ENCODE assay signal across 21 mouse cellular contexts in the genomic region with DNA sequence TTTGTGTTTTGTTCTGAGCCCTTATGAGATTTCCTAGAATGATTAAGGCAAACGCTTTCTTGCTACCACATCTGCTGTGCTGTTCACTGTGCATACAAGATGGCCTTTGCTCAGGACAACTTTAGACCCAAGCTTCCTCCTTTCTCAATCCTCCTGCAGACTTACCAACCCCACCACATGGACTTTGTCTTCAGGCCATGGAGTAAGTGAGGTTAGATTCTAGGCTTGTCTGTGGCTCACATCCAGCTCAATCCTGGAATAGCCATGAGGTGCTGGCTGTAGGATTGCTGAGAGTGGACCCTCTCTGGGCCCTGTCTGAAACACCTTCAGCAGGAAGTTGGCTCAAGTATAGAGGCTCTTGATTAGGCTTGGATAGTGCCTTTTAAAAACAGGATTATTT.
DNase-seq lines count a peak whose midpoint lies in the region; ATAC-seq lines count a peak whose summit lies in the region.
"Had no signal": no experiment of that assay in that cellular context is flagged by ENCODE, and none has a peak within 500 bp of the region (broad histone marks: within the 10 kb centered on the region; RNA-seq: fewer than 3 reads in every experiment).

No protein-coding gene starts in this region.

- no peaks in the 10 kb centered on the region for H3K36me3 ChIP-seq in kidney, embryonic 14.5 days (ENCODE audit: control insufficient read depth, insufficient read depth, low read length)
- H3K36me3 ChIP-seq in kidney, embryonic 16.5 days (ENCODE audit: insufficient read depth, low read length) = no peaks in the 10 kb centered on the region
- H3K36me3 ChIP-seq in midbrain, embryonic 11.5 days (ENCODE audit: control insufficient read depth, insufficient read depth, low read length) = no peaks in the 10 kb centered on the region
- no peaks in the 10 kb centered on the region for H3K36me3 ChIP-seq in midbrain, embryonic 13.5 days
- H3K36me3 ChIP-seq: embryonic facial prominence, embryonic 15.5 days; forebrain, embryonic 15.5 days; G1E; heart, embryonic 10.5 days had no signal

- H3K27me3 ChIP-seq in kidney, embryonic 14.5 days (ENCODE audit: control insufficient read depth, insufficient read depth, low read length) = no peaks in the 10 kb centered on the region
- no peaks in the 10 kb centered on the region for H3K27me3 ChIP-seq in kidney, embryonic 16.5 days (ENCODE audit: insufficient read depth, low read length)
- H3K27me3 ChIP-seq in midbrain, embryonic 11.5 days (ENCODE audit: control insufficient read depth, insufficient read depth, low read length) = no peaks in the 10 kb centered on the region
- no peaks in the 10 kb centered on the region for H3K27me3 ChIP-seq in midbrain, embryonic 13.5 days
- H3K27me3 ChIP-seq: embryonic facial prominence, embryonic 15.5 days; forebrain, embryonic 15.5 days had no signal

- H3K4me3 ChIP-seq in kidney, embryonic 14.5 days (ENCODE audit: low read length) = no peak overlapping the region
- H3K4me3 ChIP-seq in kidney, embryonic 16.5 days (ENCODE audit: low read length) = no peak overlapping the region
- H3K4me3 ChIP-seq in midbrain, embryonic 11.5 days (ENCODE audit: low read depth, low read length) = no peak overlapping the region
- no peak overlapping the region for H3K4me3 ChIP-seq in midbrain, embryonic 13.5 days (replicated peaks)
- H3K4me3 ChIP-seq: embryonic facial prominence, embryonic 15.5 days; forebrain, embryonic 15.5 days; heart, embryonic 10.5 days had no signal

- no peak overlapping the region for H3K4me2 ChIP-seq in kidney, embryonic 14.5 days (replicated peaks; ENCODE audit: low read depth, low read length)
- no peak overlapping the region for H3K4me2 ChIP-seq in kidney, embryonic 16.5 days (replicated peaks; ENCODE audit: low read depth, low read length)
- H3K4me2 ChIP-seq in midbrain, embryonic 11.5 days = no peak overlapping the region
- H3K4me2 ChIP-seq in midbrain, embryonic 13.5 days (replicated peaks) = no peak overlapping the region
- H3K4me2 ChIP-seq: embryonic facial prominence, embryonic 15.5 days; forebrain, embryonic 15.5 days had no signal

- H3K27ac ChIP-seq in kidney, embryonic 14.5 days (ENCODE audit: low read depth, low read length) = no peak overlapping the region
- H3K27ac ChIP-seq in kidney, embryonic 16.5 days (ENCODE audit: low read length) = no peak overlapping the region
- H3K27ac ChIP-seq in midbrain, embryonic 11.5 days (ENCODE audit: low read depth, low read length) = no peak overlapping the region
- H3K27ac ChIP-seq in midbrain, embryonic 13.5 days = no peak overlapping the region
- H3K27ac ChIP-seq: embryonic facial prominence, embryonic 15.5 days; forebrain, embryonic 15.5 days; heart, embryonic 10.5 days had no signal

- ATAC-seq in kidney, embryonic 14.5 days (ENCODE audit: low FRiP score, low TSS enrichment) = no peak
- no peak for ATAC-seq in kidney, embryonic 16.5 days (ENCODE audit: low FRiP score, low TSS enrichment)
- ATAC-seq in midbrain, embryonic 11.5 days (ENCODE audit: low FRiP score) = no peak
- no peak for ATAC-seq in midbrain, embryonic 13.5 days
- ATAC-seq: CD4-positive, CD25-positive, alpha-beta regulatory T cell, adult 4 months; forebrain, embryonic 15.5 days had no signal

- DNase-seq in kidney, adult 11 months = peak; percentile 51
- DNase-seq in kidney, postnatal 14 days = peak; percentile 35
- DNase-seq in midbrain, embryonic 11.5 days (ENCODE audit: low spot score, missing footprints) = peak; percentile 77
- DNase-seq in spleen, adult 18-20 months = no peak
- DNase-seq: adrenal gland, adult 8-10 months; adrenal gland, postnatal 36 days; B cell, adult 2 months; cerebellum, adult 2 months; cerebellum, postnatal 14 days; embryo, embryonic 11 days; heart, adult 18-20 months; heart, postnatal 10 days; heart, postnatal 4 days had no signal

- no peak overlapping the region for H3K9ac ChIP-seq in kidney, embryonic 14.5 days (ENCODE audit: low read depth, low read length)
- H3K9ac ChIP-seq in kidney, embryonic 16.5 days (replicated peaks; ENCODE audit: low read length) = no peak overlapping the region
- H3K9ac ChIP-seq in midbrain, embryonic 11.5 days (ENCODE audit: low read length) = no peak overlapping the region
- H3K9ac ChIP-seq in midbrain, embryonic 13.5 days (replicated peaks) = no peak overlapping the region
- H3K9ac ChIP-seq: embryonic facial prominence, embryonic 15.5 days; forebrain, embryonic 15.5 days had no signal

- H3K9me3 ChIP-seq in kidney, embryonic 14.5 days (ENCODE audit: control insufficient read depth, low read length) = no peaks in the 10 kb centered on the region; the same call in 1 of the 2 replicates
- H3K9me3 ChIP-seq in kidney, embryonic 16.5 days (ENCODE audit: low read length) = no peaks in the 10 kb centered on the region; the same call in 1 of the 2 replicates
- H3K9me3 ChIP-seq in midbrain, embryonic 11.5 days (ENCODE audit: control insufficient read depth, low read length) = no peaks in the 10 kb centered on the region; the same call in 1 of the 2 replicates
- no peaks in the 10 kb centered on the region for H3K9me3 ChIP-seq in midbrain, embryonic 13.5 days
- H3K9me3 ChIP-seq: embryonic facial prominence, embryonic 15.5 days; forebrain, embryonic 15.5 days had no signal

- WGBS in kidney, embryonic 14.5 days = 89% methylated on average over 1 of the region's 1 CpGs
- 100% methylated on average over 1 of the region's 1 CpGs for WGBS in kidney, embryonic 16.5 days
- 83% methylated on average over 1 of the region's 1 CpGs for WGBS in midbrain, embryonic 11.5 days
- WGBS in midbrain, embryonic 13.5 days = 97% methylated on average over 1 of the region's 1 CpGs

- no peaks in the 10 kb centered on the region for H3K4me1 ChIP-seq in kidney, embryonic 14.5 days (ENCODE audit: control insufficient read depth, insufficient read depth, low read length)
- H3K4me1 ChIP-seq in kidney, embryonic 16.5 days (ENCODE audit: insufficient read depth, low read length) = peaks cover 4% of the 10 kb centered on the region; the same call in 1 of the 2 replicates
- peaks cover 5% of the 10 kb centered on the region for H3K4me1 ChIP-seq in midbrain, embryonic 11.5 days (ENCODE audit: control insufficient read depth, insufficient read depth, low read length)
- peaks cover 8% of the 10 kb centered on the region for H3K4me1 ChIP-seq in midbrain, embryonic 13.5 days (replicated peaks)
- H3K4me1 ChIP-seq: heart, embryonic 10.5 days had no signal

Comparison
In these comparisons a context has a peak if more than half of its experiments do, and no peak if none do; other contexts are left out.
1. DNase-seq: peak in kidney, adult 11 months (single experiment), kidney, postnatal 14 days (single experiment) and midbrain, embryonic 11.5 days (single experiment); none in spleen, adult 18-20 months (0 of 2).